Mouse (Mus musculus) liver, embryonic 13.5 days (tissue): ENCODE results near the gene Lrrc8a. TPM values are rescaled to one million over a fixed set of nuclear protein-coding genes. Genes with fewer than 3 reads are reported as not detected.

Experiments
- ATAC-seq: fragments of 200-750 bp; cut with Nextera tagmentation; 2 replicates; pipeline ENCODE4 v1.8.0; 2017; ENCODE audit warnings: low read depth, mild to moderate bottlenecking, moderate number of reproducible peaks, moderate library complexity
- DNase-seq: peaks from one replicate; pipeline ENCODE4 v3.0.0; 2022
- H3K27ac ChIP-seq: fragments of 300-500 bp; sonication (generic); 2 replicates; pipeline ENCODE4 v1.5.1; 2015; ENCODE audit warnings: moderate library complexity, mild to moderate bottlenecking, inconsistent platforms
- H3K27me3 ChIP-seq: fragments of 300-500 bp; sonication (generic); 2 replicates; pipeline ENCODE4 v1.6.1; 2015; ENCODE audit warnings: mild to moderate bottlenecking, inconsistent platforms
- H3K36me3 ChIP-seq: fragments of 300-500 bp; sonication (generic); 2 replicates; pipeline ENCODE4 v1.6.1; 2015; ENCODE audit warnings: mild to moderate bottlenecking, inconsistent platforms
- H3K4me1 ChIP-seq: fragments of 300-500 bp; sonication (generic); replicated peaks from 2 replicates; pipeline ENCODE4 v1.6.1; 2015; ENCODE audit warnings: inconsistent platforms
- H3K4me2 ChIP-seq: fragments of 300-500 bp; sonication (generic); 2 replicates; pipeline ENCODE4 v1.6.1; 2015; ENCODE audit warnings: inconsistent platforms, mild to moderate bottlenecking, moderate library complexity
- H3K4me3 ChIP-seq: fragments of 300-500 bp; sonication (generic); replicated peaks from 2 replicates; pipeline ENCODE4 v1.5.1; 2015; ENCODE audit warnings: mild to moderate bottlenecking, inconsistent platforms
- H3K9ac ChIP-seq: fragments of 300-500 bp; sonication (generic); 2 replicates; pipeline ENCODE4 v1.6.1; 2015; ENCODE audit warnings: mild to moderate bottlenecking, inconsistent platforms
- H3K9me3 ChIP-seq: fragments of 300-500 bp; sonication (generic); replicated peaks from 2 replicates; pipeline ENCODE4 v1.6.1; 2016; ENCODE audit warnings: inconsistent platforms
- WGBS: fragments of 180-500 bp; shearing (Covaris S2); methylation state at CpG from one replicate; pipeline ENCODE4 v1.1.7; 2015; ENCODE audit not compliant: insufficient replicate concordance; 5-methylcytosine and 5-hydroxymethylcytosine counted together
- polyA plus RNA-seq: library from polyadenylated mRNA; unstranded; fragments of >200 nt; fragmentation: Nextera tagmentation; extraction: Ambion mirVana; gene quantifications from 2 replicates; pipeline ENCODE4 v1.2.1, GENCODE M21; 2015

The Lrrc8a gene
- polyA plus RNA-seq, 1 experiment from 2014 or later, result 11.9 TPM

DNA sequence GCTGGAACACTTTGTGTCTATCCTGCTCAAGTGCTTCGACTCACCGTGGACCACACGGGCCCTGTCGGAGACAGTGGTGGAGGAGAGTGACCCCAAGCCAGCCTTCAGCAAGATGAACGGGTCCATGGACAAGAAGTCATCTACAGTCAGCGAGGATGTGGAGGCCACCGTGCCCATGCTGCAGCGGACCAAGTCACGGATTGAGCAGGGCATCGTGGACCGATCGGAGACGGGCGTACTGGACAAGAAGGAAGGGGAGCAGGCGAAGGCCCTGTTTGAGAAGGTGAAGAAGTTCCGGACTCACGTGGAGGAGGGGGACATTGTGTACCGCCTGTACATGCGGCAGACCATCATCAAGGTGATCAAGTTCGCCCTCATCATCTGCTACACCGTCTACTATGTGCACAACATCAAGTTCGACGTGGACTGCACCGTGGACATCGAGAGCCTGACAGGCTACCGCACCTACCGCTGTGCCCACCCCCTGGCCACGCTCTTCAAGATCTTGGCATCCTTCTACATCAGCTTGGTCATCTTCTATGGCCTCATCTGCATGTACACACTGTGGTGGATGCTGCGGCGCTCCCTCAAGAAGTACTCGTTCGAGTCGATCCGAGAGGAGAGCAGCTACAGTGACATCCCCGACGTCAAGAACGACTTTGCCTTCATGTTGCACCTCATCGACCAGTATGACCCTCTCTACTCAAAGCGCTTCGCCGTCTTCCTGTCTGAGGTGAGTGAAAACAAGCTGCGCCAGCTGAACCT is 18.3 kb downstream of the Lrrc8a start:
- Histone ChIP-seq H3K9me3 (no peaks in the 10 kb centered on the region), H3K9ac (no peak overlapping the region), H3K27me3 (no peaks in the 10 kb centered on the region), H3K4me2 (no peak overlapping the region), H3K36me3 (peaks cover 65% of the 10 kb centered on the region), H3K4me3 (no peak overlapping the region), H3K4me1 (peaks cover 63% of the 10 kb centered on the region), H3K27ac (no peak overlapping the region)
- DNase-seq (no peak), ATAC-seq (no peak)
- WGBS, result 90% methylated on average over 42 of the region's 42 CpGs

DNA sequence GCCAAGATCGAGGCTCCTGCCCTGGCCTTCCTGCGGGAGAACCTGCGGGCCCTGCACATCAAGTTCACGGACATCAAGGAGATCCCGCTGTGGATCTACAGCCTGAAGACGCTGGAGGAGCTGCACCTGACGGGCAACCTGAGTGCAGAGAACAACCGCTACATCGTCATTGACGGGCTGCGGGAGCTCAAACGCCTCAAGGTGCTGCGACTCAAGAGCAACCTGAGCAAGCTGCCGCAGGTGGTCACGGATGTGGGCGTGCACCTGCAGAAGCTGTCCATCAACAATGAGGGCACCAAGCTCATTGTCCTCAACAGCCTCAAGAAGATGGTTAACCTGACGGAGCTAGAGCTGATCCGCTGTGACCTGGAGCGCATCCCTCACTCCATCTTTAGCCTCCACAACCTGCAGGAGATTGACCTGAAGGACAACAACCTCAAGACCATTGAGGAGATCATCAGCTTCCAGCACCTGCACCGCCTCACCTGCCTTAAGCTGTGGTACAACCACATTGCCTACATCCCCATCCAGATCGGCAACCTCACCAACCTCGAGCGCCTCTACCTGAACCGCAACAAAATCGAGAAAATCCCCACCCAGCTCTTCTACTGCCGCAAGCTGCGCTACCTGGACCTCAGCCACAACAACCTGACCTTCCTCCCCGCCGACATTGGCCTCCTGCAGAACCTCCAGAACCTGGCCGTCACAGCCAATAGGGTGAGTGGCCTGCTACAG is 19.3 kb downstream of the Lrrc8a start:
- ATAC-seq (no peak), DNase-seq (no peak)
- 93% methylated on average over 30 of the region's 30 CpGs for WGBS
- no peak overlapping the region for H3K27ac ChIP-seq
- no peaks in the 10 kb centered on the region for H3K9me3 ChIP-seq
- no peaks in the 10 kb centered on the region for H3K27me3 ChIP-seq
- H3K4me1 ChIP-seq, result peaks cover 54% of the 10 kb centered on the region
- H3K9ac ChIP-seq, result no peak overlapping the region
- H3K36me3 ChIP-seq, result peaks cover 73% of the 10 kb centered on the region
- no peak overlapping the region for H3K4me2 ChIP-seq
- H3K4me3 ChIP-seq, result no peak overlapping the region

DNA sequence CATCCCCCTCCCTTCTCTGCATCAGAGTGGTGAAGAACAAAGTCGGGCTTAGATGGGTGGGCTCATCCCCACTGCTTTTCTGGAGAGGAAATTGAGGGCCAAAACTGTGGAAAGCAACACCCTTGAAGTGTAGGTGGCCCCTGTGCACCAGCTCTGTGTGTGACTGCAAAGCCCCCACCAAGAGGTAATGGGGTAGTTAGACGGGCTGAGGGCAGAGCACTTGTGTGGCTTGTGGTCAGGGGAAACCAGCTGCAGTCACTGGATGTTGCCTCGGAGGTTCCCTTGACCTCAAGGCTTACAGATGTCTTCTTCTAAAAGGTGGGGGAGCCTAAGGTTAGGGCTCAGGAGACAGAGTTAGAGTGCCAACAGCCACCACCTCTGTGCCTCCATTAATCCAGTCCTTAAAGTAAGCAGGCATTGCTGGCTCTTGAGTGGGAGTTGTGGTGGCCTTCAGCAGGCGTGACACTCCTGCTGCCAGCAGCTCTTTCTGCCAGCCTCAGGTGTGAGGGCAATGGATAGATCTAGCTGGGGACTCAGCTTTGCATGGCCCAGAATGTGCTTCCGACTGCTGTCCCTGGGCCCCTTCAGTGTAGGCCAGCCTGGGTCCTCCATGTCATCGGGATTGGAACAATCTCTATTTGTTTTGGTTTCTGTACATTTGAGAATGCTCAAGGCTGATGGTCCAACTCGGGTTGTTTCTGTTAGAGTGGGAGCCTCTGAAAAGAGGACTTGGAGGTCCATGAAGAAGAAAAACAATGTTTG is 20.4 kb downstream of the Lrrc8a start:
- H3K9ac ChIP-seq, result no peak overlapping the region
- H3K4me1 ChIP-seq, result peaks cover 44% of the 10 kb centered on the region
- no peak overlapping the region for H3K4me3 ChIP-seq
- peaks cover 82% of the 10 kb centered on the region for H3K36me3 ChIP-seq
- H3K27ac ChIP-seq, result no peak overlapping the region
- ATAC-seq (no peak), DNase-seq (no peak)
- WGBS, result 55% methylated on average over 7 of the region's 7 CpGs
- no peaks in the 10 kb centered on the region for H3K9me3 ChIP-seq
- H3K4me2 ChIP-seq, result no peak overlapping the region
- H3K27me3 ChIP-seq, result no peaks in the 10 kb centered on the region

DNA sequence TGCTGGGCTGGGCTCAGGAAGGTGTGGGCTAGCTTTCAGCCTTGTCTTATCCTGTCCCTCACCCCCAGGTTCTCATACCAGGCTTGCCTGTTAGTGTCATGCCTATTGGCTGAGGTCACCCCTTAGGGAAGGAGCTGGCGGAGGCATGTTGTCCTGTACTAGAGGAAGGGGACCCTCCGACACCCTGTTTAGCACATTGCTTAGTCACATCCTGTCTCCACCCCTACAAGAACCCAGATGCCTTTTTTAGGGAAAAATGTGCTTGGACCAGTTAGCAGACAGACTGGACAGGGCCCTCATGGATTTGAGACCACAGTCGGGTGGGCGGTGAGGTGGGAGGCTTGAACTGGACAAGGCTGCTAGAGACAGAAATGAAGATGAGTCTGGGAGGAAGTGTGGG is 21.1 kb downstream of the Lrrc8a start:
- no peaks in the 10 kb centered on the region for H3K27me3 ChIP-seq
- DNase-seq (no peak), ATAC-seq (0 out of 2 replicates have a peak, but pooled peaks have one; percentile 22)
- no peak overlapping the region for H3K4me2 ChIP-seq
- H3K4me3 ChIP-seq, result no peak overlapping the region
- peaks cover 38% of the 10 kb centered on the region for H3K4me1 ChIP-seq
- no peak overlapping the region for H3K9ac ChIP-seq
- no peak overlapping the region for H3K27ac ChIP-seq
- 53% methylated on average over 4 of the region's 4 CpGs for WGBS
- H3K9me3 ChIP-seq, result no peaks in the 10 kb centered on the region
- peaks cover 87% of the 10 kb centered on the region for H3K36me3 ChIP-seq

DNA sequence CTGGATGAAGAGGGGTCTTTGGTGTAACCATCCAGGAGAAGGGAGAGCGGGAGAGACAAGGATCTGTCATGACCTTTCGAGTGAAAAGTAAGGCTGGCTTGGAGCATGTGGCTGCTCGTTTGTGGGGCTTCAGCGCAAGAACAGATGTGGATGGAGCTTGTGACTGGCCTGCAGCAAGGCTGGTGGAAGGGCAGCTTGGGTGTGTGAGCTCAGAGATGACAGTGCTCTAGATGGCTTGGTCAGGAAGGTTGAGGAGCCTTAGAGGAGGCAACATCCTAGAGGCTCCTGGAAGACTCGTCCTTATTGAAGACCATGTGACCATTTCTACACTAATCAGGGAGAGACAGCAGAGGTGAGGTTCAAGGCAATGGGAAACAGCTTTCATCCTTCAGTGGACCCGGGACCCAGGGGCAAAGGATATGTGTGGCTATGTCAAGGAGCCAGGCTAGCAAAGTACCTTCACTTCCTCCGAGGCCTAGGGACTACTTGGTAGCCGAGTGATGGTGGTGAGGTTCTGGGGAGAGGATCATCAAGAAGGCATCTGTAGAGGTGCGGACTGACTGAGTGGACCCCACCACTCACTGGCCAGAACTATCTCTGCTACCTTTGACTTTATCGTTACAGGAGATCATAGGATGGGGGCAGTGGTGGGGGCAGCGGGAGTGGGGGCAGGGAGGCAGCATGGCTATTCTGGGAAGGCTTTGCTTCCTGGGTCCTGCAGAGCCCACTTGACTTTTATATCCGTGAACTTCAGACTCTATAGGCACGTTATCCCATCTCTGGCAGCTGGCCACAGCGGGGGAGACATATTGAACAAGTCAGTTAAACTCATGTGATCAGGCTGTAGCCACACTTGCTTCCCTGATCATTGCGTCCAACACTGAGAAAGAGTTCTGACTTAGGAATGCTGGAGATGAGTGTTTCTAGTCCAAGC is 21.9 kb downstream of the Lrrc8a start:
- 77% methylated on average over 15 of the region's 15 CpGs for WGBS

DNA sequence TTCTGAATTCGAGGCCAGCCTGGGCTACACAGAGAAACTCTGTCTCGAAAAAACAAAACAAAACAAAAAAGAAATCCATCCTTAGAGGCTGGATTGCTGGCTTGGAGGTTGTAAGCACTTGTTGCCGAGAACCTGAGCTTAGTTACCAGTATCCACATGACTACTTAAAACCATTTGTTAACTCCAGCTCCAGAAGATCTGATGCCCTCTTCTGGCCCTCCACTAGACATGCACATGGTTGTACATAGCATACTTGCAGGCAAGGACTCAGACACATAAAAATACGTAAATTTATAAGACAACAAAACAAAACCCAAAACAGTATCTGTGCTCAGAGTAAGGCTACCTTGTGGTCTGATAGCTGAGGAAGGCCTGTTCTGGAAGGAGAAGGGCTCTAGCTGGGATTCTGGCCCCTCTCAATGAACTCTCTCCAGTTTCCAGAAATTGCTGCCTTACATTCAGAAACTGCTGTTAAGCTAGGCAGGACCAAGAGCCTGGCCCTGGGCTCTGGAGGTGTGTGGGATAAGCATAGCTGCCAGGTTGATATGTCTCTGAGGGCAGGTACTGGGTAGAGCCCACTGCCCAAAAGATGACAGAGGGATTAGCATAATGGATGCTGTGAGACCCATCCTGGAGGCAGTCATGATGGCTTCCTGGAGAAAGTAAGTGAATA is 23.7 kb downstream of the Lrrc8a start:
- H3K9me3 ChIP-seq, result no peaks in the 10 kb centered on the region
- H3K4me3 ChIP-seq, result no peak overlapping the region
- H3K4me2 ChIP-seq, result no peak overlapping the region
- no peak for DNase-seq
- no peaks in the 10 kb centered on the region for H3K27me3 ChIP-seq
- peaks cover 48% of the 10 kb centered on the region for H3K4me1 ChIP-seq
- no peak overlapping the region for H3K27ac ChIP-seq
- peaks cover 82% of the 10 kb centered on the region for H3K36me3 ChIP-seq
- H3K9ac ChIP-seq, result no peak overlapping the region
- no peak for ATAC-seq
- WGBS, result 73% methylated on average over 4 of the region's 4 CpGs

More for the DNA sequence above, 21.9 kb downstream of the Lrrc8a start:
- Histone ChIP-seq H3K4me3 (no peak overlapping the region), H3K36me3 (peaks cover 93% of the 10 kb centered on the region), H3K9ac (no peak overlapping the region), H3K4me1 (peaks cover 34% of the 10 kb centered on the region), H3K27ac (0 out of 2 replicates have a peak overlapping the region, but pooled peaks have one; percentile 39), H3K27me3 (no peaks in the 10 kb centered on the region), H3K9me3 (no peaks in the 10 kb centered on the region), H3K4me2 (no peak overlapping the region)
- DNase-seq (no peak), ATAC-seq (no peak)

DNA sequence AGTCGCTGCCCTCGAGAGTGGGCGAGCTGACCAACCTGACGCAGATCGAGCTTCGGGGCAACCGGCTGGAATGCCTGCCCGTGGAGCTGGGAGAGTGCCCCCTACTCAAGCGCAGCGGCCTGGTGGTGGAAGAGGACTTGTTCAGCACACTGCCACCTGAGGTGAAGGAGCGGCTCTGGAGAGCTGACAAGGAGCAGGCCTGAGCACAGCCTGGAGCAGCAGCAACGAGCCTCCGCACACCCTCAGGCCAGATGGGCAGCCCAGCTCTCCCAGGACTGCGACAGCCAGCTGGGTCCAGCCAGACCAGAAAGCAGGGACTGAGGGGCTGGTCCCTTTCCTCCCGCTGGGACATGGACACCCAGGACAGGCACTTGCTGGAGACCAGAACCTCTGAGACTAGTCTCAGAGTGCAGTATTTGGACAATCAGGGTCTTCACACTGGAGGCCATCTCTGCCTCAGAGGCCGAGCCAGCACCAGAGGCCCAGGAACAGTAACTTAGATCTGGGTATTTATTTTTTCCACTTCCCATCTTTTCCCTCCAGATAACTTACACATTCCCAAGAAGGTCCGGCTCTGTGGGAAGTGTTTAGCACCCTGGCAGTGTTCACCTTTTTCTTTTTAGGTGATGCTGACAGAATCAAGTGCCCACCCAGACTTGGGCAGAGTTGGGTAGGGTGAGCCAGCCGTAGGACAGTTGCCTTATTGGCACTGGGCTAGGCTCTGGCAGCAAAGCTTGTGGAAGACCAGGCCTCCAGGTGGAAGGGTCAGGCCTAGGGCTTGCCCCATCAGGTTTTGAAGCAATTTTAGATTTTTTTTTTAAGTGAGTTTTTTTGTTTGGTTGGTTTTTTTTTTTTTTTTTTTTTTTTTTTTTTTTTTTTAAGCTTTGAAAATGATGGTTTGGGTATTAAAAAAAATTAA is 24.7 kb downstream of the Lrrc8a start:
- no peak overlapping the region for H3K27ac ChIP-seq
- no peak overlapping the region for H3K4me2 ChIP-seq
- peaks cover 55% of the 10 kb centered on the region for H3K4me1 ChIP-seq
- H3K36me3 ChIP-seq, result peaks cover 72% of the 10 kb centered on the region
- no peaks in the 10 kb centered on the region for H3K9me3 ChIP-seq
- no peaks in the 10 kb centered on the region for H3K27me3 ChIP-seq
- ATAC-seq, result no peak
- WGBS, result 91% methylated on average over 18 of the region's 18 CpGs
- H3K4me3 ChIP-seq, result no peak overlapping the region
- DNase-seq, result no peak
- H3K9ac ChIP-seq, result no peak overlapping the region

DNA sequence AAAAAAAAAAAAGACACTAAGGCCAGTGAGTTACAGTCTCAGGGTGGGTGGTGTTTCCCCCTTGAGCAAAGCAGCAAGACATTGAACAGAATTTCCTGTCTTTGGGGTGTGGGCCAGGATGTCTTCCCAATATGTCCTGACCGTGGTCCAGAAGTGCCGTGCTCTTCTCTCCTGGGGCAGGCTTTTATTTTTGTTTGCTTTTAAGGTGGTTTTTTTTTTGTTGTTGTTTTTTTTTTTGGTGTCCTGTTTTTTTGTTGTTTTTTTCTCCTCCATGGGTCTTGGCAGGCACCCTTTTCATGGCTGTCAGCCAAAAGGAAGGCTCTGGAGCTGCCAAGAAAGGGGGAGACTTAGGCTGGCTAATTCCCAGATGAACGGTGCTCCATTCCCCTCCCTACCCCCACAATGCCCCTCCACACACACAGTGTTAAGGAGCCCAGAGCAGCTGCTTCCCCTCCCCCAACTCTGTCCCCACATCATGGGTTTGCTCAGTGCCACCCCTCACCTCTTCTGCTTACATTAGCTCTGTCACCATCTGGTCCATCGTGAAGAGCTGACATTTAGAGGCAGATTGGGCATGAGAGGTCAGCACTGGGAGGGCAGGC is 25.4 kb downstream of the Lrrc8a start:
- Histone ChIP-seq H3K9ac (no peak overlapping the region), H3K9me3 (no peaks in the 10 kb centered on the region), H3K4me3 (no peak overlapping the region), H3K4me1 (peaks cover 51% of the 10 kb centered on the region), H3K4me2 (no peak overlapping the region), H3K36me3 (peaks cover 65% of the 10 kb centered on the region), H3K27me3 (no peaks in the 10 kb centered on the region), H3K27ac (no peak overlapping the region)
- DNase-seq (no peak), ATAC-seq (no peak)
- 71% methylated on average over 4 of the region's 4 CpGs for WGBS

DNA sequence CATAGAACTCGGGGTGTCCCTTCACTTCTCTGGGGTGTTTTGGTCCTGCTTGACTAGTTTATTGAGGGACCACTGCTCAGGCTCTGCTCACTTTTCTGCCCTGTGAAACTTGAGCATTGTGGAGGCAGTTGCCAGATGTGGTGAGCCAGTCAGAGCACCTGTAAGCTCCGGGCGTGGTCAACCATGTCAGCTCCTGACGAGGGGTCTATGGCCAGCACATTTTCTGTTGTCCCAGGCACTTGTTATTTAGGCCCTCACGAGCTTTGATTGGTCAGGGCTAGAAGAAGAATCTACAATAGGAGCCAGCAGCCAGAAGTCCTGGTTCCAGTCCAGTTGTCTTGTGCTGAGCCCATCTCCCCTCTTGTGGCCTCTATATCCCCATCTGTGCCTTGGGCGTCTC is 26.3 kb downstream of the Lrrc8a start:
- H3K4me2 ChIP-seq, result no peak overlapping the region
- no peaks in the 10 kb centered on the region for H3K9me3 ChIP-seq
- H3K36me3 ChIP-seq, result peaks cover 56% of the 10 kb centered on the region
- no peaks in the 10 kb centered on the region for H3K27me3 ChIP-seq
- ATAC-seq, result no peak
- WGBS, result 82% methylated on average over 6 of the region's 6 CpGs
- no peak for DNase-seq
- H3K9ac ChIP-seq, result no peak overlapping the region
- peaks cover 50% of the 10 kb centered on the region for H3K4me1 ChIP-seq
- H3K4me3 ChIP-seq, result no peak overlapping the region
- no peak overlapping the region for H3K27ac ChIP-seq
